Mouse (Mus musculus) lung, postnatal 0 days (tissue): ENCODE measurements at regions not wholly inside any gene's neighbourhood (a gene's known extent, or its start where the extent isn't known, plus 50 kb on each side); places are given as distances from the start of the nearest gene placed in this dataset.

Experiments used
- CTCF ChIP-seq: IDR thresholded peaks from 2 replicates; pipeline ENCODE4 v1.5.1; 2016; ENCODE audit warnings: antibody characterized with exemption, mild to moderate bottlenecking
- EP300 ChIP-seq: IDR thresholded peaks from 2 replicates; pipeline ENCODE4 v1.6.1; 2016; ENCODE audit warnings: antibody characterized with exemption, mild to moderate bottlenecking, control low read depth

DNA sequence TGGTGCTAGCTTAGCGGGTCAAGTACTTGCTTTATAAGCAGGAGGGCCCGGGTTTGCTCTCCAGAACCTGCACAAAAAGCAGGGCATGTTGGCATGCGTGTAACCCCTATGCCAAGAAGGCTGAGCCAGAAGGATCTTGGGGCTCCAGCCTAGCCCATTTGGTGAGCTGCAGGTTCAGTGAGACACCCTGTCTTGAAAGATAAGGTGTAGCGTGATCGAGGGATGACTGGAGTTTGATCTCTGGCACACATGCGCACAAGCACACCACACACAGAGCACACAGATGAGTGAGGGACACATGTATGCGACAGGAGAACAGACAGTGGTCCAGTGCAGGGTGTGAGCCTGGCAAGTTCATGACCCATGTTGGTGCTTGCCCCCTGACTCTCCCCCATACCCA, 152.1 kb downstream of the Gadd45g start:
- no peak for TF ChIP-seq CTCF
- no peak for TF ChIP-seq EP300
